Mouse (Mus musculus): Measurements from ENCODE around the gene Tspan7.

DNA sequence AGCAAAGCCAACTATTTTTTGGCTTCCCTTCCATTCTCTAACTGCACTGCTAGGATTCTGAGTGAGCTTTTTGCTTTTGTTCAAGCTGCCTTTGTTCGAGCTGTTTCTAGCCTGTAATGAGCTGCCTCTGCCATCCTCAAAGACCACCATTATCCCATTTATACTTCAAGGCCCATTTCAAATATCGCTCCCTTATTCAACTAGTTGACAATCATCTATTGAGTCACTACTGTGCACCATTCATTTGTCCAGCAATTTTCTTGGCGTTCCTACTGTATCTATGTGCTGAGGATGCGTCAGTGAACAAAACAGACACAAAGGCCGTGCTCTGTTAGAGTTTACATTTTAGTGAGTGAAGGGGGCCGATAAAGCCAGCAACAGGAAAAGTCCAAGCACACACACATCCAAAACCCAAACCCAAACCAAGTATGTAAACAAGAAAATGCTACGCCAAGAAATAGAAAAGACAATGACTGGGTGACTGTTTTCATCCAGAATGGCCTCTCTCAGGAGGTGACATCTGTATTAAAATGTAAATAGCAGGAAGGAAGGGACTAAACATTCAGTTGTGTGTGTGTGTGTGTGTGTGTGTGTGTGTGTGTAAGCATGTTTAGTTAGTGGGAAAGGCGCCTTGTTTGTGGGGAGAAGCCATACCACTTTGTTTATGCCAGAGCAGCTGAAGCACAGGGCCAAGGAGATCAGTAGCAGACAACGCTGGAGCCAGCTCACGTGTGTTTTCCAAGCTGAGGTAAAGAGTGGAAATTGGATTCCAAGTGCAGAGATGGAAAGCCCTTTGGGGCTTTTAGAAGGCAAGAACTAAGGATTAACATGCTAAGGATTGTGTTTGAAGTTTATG lies 5.7 kb upstream of the Tspan7 start:
- TF ChIP-seq EP300 (IDR thresholded peaks at IDR 0.05; ENCODE audit: low read depth) (no peak), CTCF (IDR thresholded peaks at IDR 0.05; ENCODE audit: low read depth) (no peak)
